Mouse (Mus musculus) cerebellum, postnatal 36 days (tissue): ENCODE results near the gene Srebf2.
"Not testable (repeated sequence)": the region's sequence is repeated elsewhere in the genome, so short reads cannot be mapped to it uniquely, and the experiment has no call there.

ENCODE experiments used
- DNase-seq, 2 experiments: peaks; one replicate each; pipeline ENCODE4 v3.0.0; 2021 to 2022; ENCODE audit warnings: mixed read lengths in 2 of 2

Srebf2 gene

GRCm38 (mm10) chr15:82146770-82147610, at the start of gene Srebf2:
Gene Srebf2, plus strand, starts transcription at chr15:82147181.
- DNase-seq = peak; percentile 97 to 99

- DNase-seq = peak; percentile 77 to 78
Measured at GRCm38 (mm10) chr15:82106953-82107555, 39.9 kb upstream of the Srebf2 start.

GRCm38 (mm10) chr15:82120544-82120943, 26.4 kb upstream of the Srebf2 start:
- no peak for DNase-seq

- DNase-seq = not testable (repeated sequence)
Measured at GRCm38 (mm10) chr15:82126690-82127089, 20.3 kb upstream of the Srebf2 start.

GRCm38 (mm10) chr15:82127426-82128374, 19.3 kb upstream of the Srebf2 start, which contains the start of gene Ccdc134:
Gene Ccdc134, plus strand, starts transcription at chr15:82127922.
- DNase-seq = peak; percentile 96 to 97

GRCm38 (mm10) chr15:82128398-82128797, 18.6 kb upstream of the Srebf2 start:
- no peak for DNase-seq

GRCm38 (mm10) chr15:82130599-82130998, 16.4 kb upstream of the Srebf2 start:
- no peak for DNase-seq

- DNase-seq = no peak
Measured at GRCm38 (mm10) chr15:82135372-82135771, 11.6 kb upstream of the Srebf2 start.

GRCm38 (mm10) chr15:82138565-82138964, 8.4 kb upstream of the Srebf2 start:
- peak; percentile 68 to 71 for DNase-seq

- peak in 1 of 2 experiments; percentile 42 for DNase-seq
Measured at GRCm38 (mm10) chr15:82139196-82139595, 7.8 kb upstream of the Srebf2 start.

- DNase-seq = no peak
Measured at GRCm38 (mm10) chr15:82140355-82140754, 6.6 kb upstream of the Srebf2 start.

GRCm38 (mm10) chr15:82144157-82144556, 2.8 kb upstream of the Srebf2 start:
- no peak for DNase-seq

GRCm38 (mm10) chr15:82145408-82145807, 1.6 kb upstream of the Srebf2 start:
- no peak for DNase-seq

- DNase-seq = no peak
Measured at GRCm38 (mm10) chr15:82145851-82146769, 871 bp upstream of the Srebf2 start.

GRCm38 (mm10) chr15:82147611-82148111, 680 bp downstream of the Srebf2 start:
- DNase-seq = peak; percentile 58 to 61

- no peak for DNase-seq
Measured at GRCm38 (mm10) chr15:82148510-82148911, 1.5 kb downstream of the Srebf2 start.

- DNase-seq = no peak
Measured at GRCm38 (mm10) chr15:82150042-82150441, 3.1 kb downstream of the Srebf2 start.

- no peak for DNase-seq
Measured at GRCm38 (mm10) chr15:82151176-82151575, 4.2 kb downstream of the Srebf2 start.

GRCm38 (mm10) chr15:82152022-82152421, 5.0 kb downstream of the Srebf2 start:
- DNase-seq = no peak

GRCm38 (mm10) chr15:82152435-82152834, 5.5 kb downstream of the Srebf2 start:
- DNase-seq = no peak

GRCm38 (mm10) chr15:82156298-82156697, 9.3 kb downstream of the Srebf2 start:
- no peak for DNase-seq

GRCm38 (mm10) chr15:82156902-82157301, 9.9 kb downstream of the Srebf2 start:
- DNase-seq = no peak
